Mouse (Mus musculus) bone marrow macrophage, adult 2 months (primary cell): ENCODE measurements around the gene Palld. TPM values are rescaled to one million over a fixed set of nuclear protein-coding genes. Genes with fewer than 3 reads are reported as not detected.

ENCODE experiments used
- H3K27ac ChIP-seq: 2 replicates; pipeline ENCODE4 v1.5.1; 2012; ENCODE audit warnings: low read depth, low read length; ENCODE audit not compliant: insufficient read depth
- H3K4me1 ChIP-seq: 2 replicates; pipeline ENCODE4 v1.6.1; 2012; ENCODE audit warnings: low read length; ENCODE audit not compliant: control insufficient read depth, insufficient read depth
- H3K4me3 ChIP-seq: 2 replicates; pipeline ENCODE4 v1.5.1; 2012; ENCODE audit warnings: mild to moderate bottlenecking, low read length, moderate library complexity; ENCODE audit not compliant: insufficient read depth
- CTCF ChIP-seq: IDR thresholded peaks from 2 replicates; pipeline ENCODE4 v1.5.1; 2012; ENCODE audit warnings: low read depth, mild to moderate bottlenecking, low read length, moderate library complexity
- POLR2A ChIP-seq: IDR thresholded peaks from 2 replicates; pipeline ENCODE4 v1.6.1; 2012; ENCODE audit warnings: mild to moderate bottlenecking, low read depth, low read length, borderline replicate concordance
- polyA plus RNA-seq: library from polyadenylated mRNA; stranded (reverse); fragments of >200 nt; gene quantifications from 2 replicates; pipeline ENCODE4 v1.2.4, GENCODE M21; 2012; ENCODE audit not compliant: missing spikeins, insufficient read depth, insufficient read length

Palld gene
- polyA plus RNA-seq, 1 experiment, result 6.4 TPM

- H3K4me3 ChIP-seq, result no peak overlapping the region
- no peak for TF ChIP-seq CTCF
- no peak for TF ChIP-seq POLR2A
- H3K4me1 ChIP-seq, result no peaks in the 10 kb centered on the region; the same call in 1 of the 2 replicates
- H3K27ac ChIP-seq, result no peak overlapping the region
These were observed 211.1 kb downstream of the Palld start for GRCm38 (mm10) chr8:61691391-61691790.

- no peak overlapping the region for H3K27ac ChIP-seq
- H3K4me3 ChIP-seq, result no peak overlapping the region
- TF ChIP-seq POLR2A (no peak), CTCF (no peak)
- no peaks in the 10 kb centered on the region for H3K4me1 ChIP-seq
These were observed 215.4 kb downstream of the Palld start for GRCm38 (mm10) chr8:61687071-61687470.

GRCm38 (mm10) chr8:61686340-61686739, 216.2 kb downstream of the Palld start:
- Histone ChIP-seq H3K4me1 (no peaks in the 10 kb centered on the region), H3K27ac (no peak overlapping the region), H3K4me3 (no peak overlapping the region)
- TF ChIP-seq CTCF (no peak), POLR2A (no peak)

- Histone ChIP-seq H3K4me1 (no peaks in the 10 kb centered on the region), H3K4me3 (no peak overlapping the region), H3K27ac (no peak overlapping the region)
- TF ChIP-seq CTCF (no peak), POLR2A (no peak)
These were observed 217.2 kb downstream of the Palld start for GRCm38 (mm10) chr8:61685280-61685679.

- TF ChIP-seq POLR2A (no peak), CTCF (no peak)
- Histone ChIP-seq H3K4me1 (no peaks in the 10 kb centered on the region), H3K4me3 (no peak overlapping the region), H3K27ac (no peak overlapping the region)
These were observed 218.1 kb downstream of the Palld start for GRCm38 (mm10) chr8:61684280-61684939.

- TF ChIP-seq CTCF (no peak), POLR2A (no peak)
These were observed 219.6 kb downstream of the Palld start for GRCm38 (mm10) chr8:61682902-61683301.

GRCm38 (mm10) chr8:61681217-61681616, 221.3 kb downstream of the Palld start:
- Histone ChIP-seq H3K4me1 (no peaks in the 10 kb centered on the region), H3K4me3 (no peak overlapping the region), H3K27ac (no peak overlapping the region)
- no peak for TF ChIP-seq POLR2A
- no peak for TF ChIP-seq CTCF

More at GRCm38 (mm10) chr8:61682902-61683301, 219.6 kb downstream of the Palld start:
- H3K4me3 ChIP-seq, result no peak overlapping the region
- H3K27ac ChIP-seq, result no peak overlapping the region
- no peaks in the 10 kb centered on the region for H3K4me1 ChIP-seq

- TF ChIP-seq CTCF, result no peak
- TF ChIP-seq POLR2A, result no peak
- H3K4me1 ChIP-seq, result no peaks in the 10 kb centered on the region
These were observed 225.3 kb downstream of the Palld start for GRCm38 (mm10) chr8:61677227-61677626.

GRCm38 (mm10) chr8:61671151-61671550, 231.3 kb downstream of the Palld start:
- TF ChIP-seq CTCF, result no peak
- TF ChIP-seq POLR2A, result no peak

More at GRCm38 (mm10) chr8:61677227-61677626, 225.3 kb downstream of the Palld start:
- Histone ChIP-seq H3K27ac (no peak overlapping the region), H3K4me3 (no peak overlapping the region)

GRCm38 (mm10) chr8:61670376-61670775, 232.1 kb downstream of the Palld start:
- Histone ChIP-seq H3K4me1 (peaks cover 3% of the 10 kb centered on the region), H3K4me3 (no peak overlapping the region), H3K27ac (no peak overlapping the region)
- TF ChIP-seq POLR2A, result no peak
- no peak for TF ChIP-seq CTCF

More at GRCm38 (mm10) chr8:61671151-61671550, 231.3 kb downstream of the Palld start:
- H3K4me1 ChIP-seq, result no peaks in the 10 kb centered on the region
- H3K27ac ChIP-seq, result no peak overlapping the region
- no peak overlapping the region for H3K4me3 ChIP-seq

GRCm38 (mm10) chr8:61666919-61667318, 235.6 kb downstream of the Palld start:
- H3K4me3 ChIP-seq, result no peak overlapping the region
- TF ChIP-seq POLR2A, result no peak
- no peak for TF ChIP-seq CTCF
- peaks cover 14% of the 10 kb centered on the region for H3K4me1 ChIP-seq
- H3K27ac ChIP-seq, result no peak overlapping the region
